Mouse (Mus musculus) intestine, embryonic 16.5 days (tissue): ENCODE results near the gene Reep3. TPM values are rescaled to one million over a fixed set of nuclear protein-coding genes. Genes with fewer than 3 reads are reported as not detected.

Experiments used
- ATAC-seq: fragments of 200-750 bp; cut with Nextera tagmentation; 2 replicates; pipeline ENCODE4 v1.8.0; 2017; ENCODE audit warnings: moderate TSS enrichment, moderate library complexity
- H3K27ac ChIP-seq: fragments of 300-500 bp; sonication (generic); 2 replicates; pipeline ENCODE4 v1.5.1; 2014; ENCODE audit warnings: mild to moderate bottlenecking, low read length
- H3K27me3 ChIP-seq: fragments of 300-500 bp; sonication (generic); replicated peaks from 2 replicates; pipeline ENCODE4 v1.6.1; 2014; ENCODE audit warnings: low read length, control low read depth, mixed read lengths; ENCODE audit not compliant: control insufficient read depth, insufficient read depth
- H3K36me3 ChIP-seq: fragments of 300-500 bp; sonication (generic); 2 replicates; pipeline ENCODE4 v1.6.1; 2014; ENCODE audit warnings: low read length, control low read depth; ENCODE audit not compliant: control insufficient read depth, insufficient read depth
- H3K4me1 ChIP-seq: fragments of 300-500 bp; sonication (generic); 2 replicates; pipeline ENCODE4 v1.6.1; 2014; ENCODE audit warnings: low read length, control low read depth, mixed read lengths; ENCODE audit not compliant: control insufficient read depth, insufficient read depth
- H3K4me2 ChIP-seq: fragments of 300-500 bp; sonication (generic); 2 replicates; pipeline ENCODE4 v1.6.1; 2014; ENCODE audit warnings: low read depth, low read length, control low read depth
- H3K4me3 ChIP-seq: fragments of 300-500 bp; sonication (generic); 2 replicates; pipeline ENCODE4 v1.5.1; 2014; ENCODE audit warnings: mild to moderate bottlenecking, low read length
- H3K9ac ChIP-seq: fragments of 300-500 bp; sonication (generic); 2 replicates; pipeline ENCODE4 v1.6.1; 2014; ENCODE audit warnings: low read depth, low read length
- H3K9me3 ChIP-seq: fragments of 300-500 bp; sonication (generic); 2 replicates; pipeline ENCODE4 v1.6.1; 2016; ENCODE audit warnings: low read length, control low read depth; ENCODE audit not compliant: control insufficient read depth
- WGBS: fragments of 180-500 bp; shearing (Covaris S2); extraction: QIAGEN DNeasy Blood & Tissue Kit; methylation state at CpG from one replicate; pipeline ENCODE4 v1.1.7; 2014; 5-methylcytosine and 5-hydroxymethylcytosine counted together
- polyA plus RNA-seq: library from polyadenylated mRNA; unstranded; fragments of >200 nt; fragmentation: Nextera tagmentation; extraction: Ambion mirVana; gene quantifications from 2 replicates; pipeline ENCODE4 v1.2.1, GENCODE M21; 2015

The Reep3 gene
- polyA plus RNA-seq, 1 experiment from 2014 or later, result 36.2 TPM

GRCm38 (mm10) chr10:67021494-67021893 lies 75.3 kb downstream of the Reep3 start:
- Histone ChIP-seq H3K4me3 (no peak overlapping the region), H3K27ac (no peak overlapping the region), H3K9me3 (no peaks in the 10 kb centered on the region), H3K36me3 (no peaks in the 10 kb centered on the region), H3K4me1 (peaks cover 20% of the 10 kb centered on the region), H3K27me3 (no peaks in the 10 kb centered on the region), H3K4me2 (no peak overlapping the region), H3K9ac (no peak overlapping the region)
- 77% methylated on average over 13 of the region's 13 CpGs for whole genome bisulfite sequencing
- no peak for ATAC-seq

DNA sequence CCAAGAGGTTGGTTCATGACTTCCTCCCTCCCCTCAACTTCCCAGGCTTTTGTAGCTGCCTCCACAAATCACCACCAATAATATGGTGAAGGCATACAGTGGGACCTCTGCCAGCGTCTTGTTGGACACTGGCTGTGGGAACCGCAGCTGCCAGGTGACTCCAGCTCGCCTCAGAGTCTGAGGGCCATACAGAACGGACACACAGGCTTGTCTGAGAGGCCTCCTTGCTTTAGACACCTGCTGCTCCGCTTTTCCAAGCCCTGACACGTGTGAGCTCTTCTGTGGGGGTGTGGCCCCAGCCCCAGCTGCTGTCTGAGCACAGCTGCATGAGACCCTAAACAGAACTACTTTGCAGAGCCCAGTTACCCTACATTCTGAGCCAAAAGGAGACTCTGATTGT lies 77.9 kb downstream of the Reep3 start:
- no peaks in the 10 kb centered on the region for H3K27me3 ChIP-seq
- 56% methylated on average over 6 of the region's 6 CpGs for WGBS
- H3K4me3 ChIP-seq, result no peak overlapping the region
- no peak overlapping the region for H3K9ac ChIP-seq
- ATAC-seq, result peak; percentile 31; the same call in 1 of the 2 replicates
- peaks cover 18% of the 10 kb centered on the region for H3K4me1 ChIP-seq
- no peaks in the 10 kb centered on the region for H3K9me3 ChIP-seq
- H3K4me2 ChIP-seq, result no peak overlapping the region
- no peaks in the 10 kb centered on the region for H3K36me3 ChIP-seq
- H3K27ac ChIP-seq, result no peak overlapping the region

GRCm38 (mm10) chr10:67017891-67018290 lies 78.9 kb downstream of the Reep3 start:
- H3K27ac ChIP-seq, result no peak overlapping the region
- H3K4me2 ChIP-seq, result no peak overlapping the region
- H3K9ac ChIP-seq, result no peak overlapping the region
- WGBS, result 77% methylated on average over 4 of the region's 4 CpGs
- ATAC-seq, result no peak
- H3K4me3 ChIP-seq, result no peak overlapping the region
- no peaks in the 10 kb centered on the region for H3K36me3 ChIP-seq
- H3K4me1 ChIP-seq, result peaks cover 18% of the 10 kb centered on the region
- H3K27me3 ChIP-seq, result no peaks in the 10 kb centered on the region
- no peaks in the 10 kb centered on the region for H3K9me3 ChIP-seq

GRCm38 (mm10) chr10:67017315-67017714 lies 79.4 kb downstream of the Reep3 start:
- Histone ChIP-seq H3K27ac (peak overlapping the region; percentile 38; the same call in 1 of the 2 replicates), H3K36me3 (no peaks in the 10 kb centered on the region), H3K9ac (no peak overlapping the region), H3K27me3 (no peaks in the 10 kb centered on the region), H3K9me3 (no peaks in the 10 kb centered on the region), H3K4me3 (no peak overlapping the region), H3K4me2 (no peak overlapping the region), H3K4me1 (peaks cover 18% of the 10 kb centered on the region)
- WGBS, result 66% methylated on average over 2 of the region's 2 CpGs
- ATAC-seq, result no peak

DNA sequence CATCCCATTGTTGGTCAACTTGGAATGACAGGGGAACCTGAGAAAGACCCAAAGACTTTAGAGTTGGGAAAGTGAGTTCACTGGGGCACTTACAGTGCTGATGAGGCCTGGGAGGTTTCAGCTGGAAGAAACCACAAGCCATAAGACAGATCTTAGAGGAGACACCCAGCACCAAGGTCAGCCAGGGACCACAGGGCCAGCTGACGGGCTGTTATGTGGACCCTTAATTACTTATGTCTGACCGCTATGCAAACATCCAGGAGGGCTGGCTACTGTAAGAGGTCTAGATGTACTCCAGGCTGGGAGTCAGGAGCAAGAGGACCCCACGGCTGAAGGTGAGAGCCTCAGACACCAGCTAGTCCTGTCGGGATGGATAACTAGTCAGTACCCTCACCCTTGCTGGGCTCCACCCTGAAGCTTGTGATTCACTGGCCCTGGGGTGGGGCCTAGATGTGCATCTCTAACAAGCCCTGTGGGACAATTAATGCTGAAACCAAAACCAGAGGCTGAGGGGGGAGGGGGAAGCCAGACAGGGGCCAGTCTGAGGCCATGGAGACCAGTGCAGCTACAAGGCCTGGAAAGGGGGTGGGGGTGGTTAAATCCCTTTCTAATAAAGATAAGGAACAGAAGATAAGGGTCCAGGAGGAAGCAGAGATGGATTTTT lies 80.0 kb downstream of the Reep3 start:
- Histone ChIP-seq H3K27ac (peak overlapping the region; percentile 51; the same call in 1 of the 2 replicates), H3K9me3 (no peaks in the 10 kb centered on the region), H3K4me3 (no peak overlapping the region), H3K36me3 (no peaks in the 10 kb centered on the region), H3K27me3 (no peaks in the 10 kb centered on the region), H3K4me2 (no peak overlapping the region), H3K9ac (no peak overlapping the region), H3K4me1 (peaks cover 18% of the 10 kb centered on the region)
- ATAC-seq, result peak; percentile 84
- WGBS, result 55% methylated on average over 4 of the region's 4 CpGs

GRCm38 (mm10) chr10:67014746-67015145 lies 82.0 kb downstream of the Reep3 start:
- WGBS, result 92% methylated on average over 12 of the region's 12 CpGs
- Histone ChIP-seq H3K4me3 (no peak overlapping the region), H3K27me3 (no peaks in the 10 kb centered on the region), H3K4me1 (peaks cover 16% of the 10 kb centered on the region), H3K9me3 (no peaks in the 10 kb centered on the region), H3K4me2 (no peak overlapping the region), H3K9ac (no peak overlapping the region), H3K36me3 (no peaks in the 10 kb centered on the region), H3K27ac (no peak overlapping the region)
- no peak for ATAC-seq

GRCm38 (mm10) chr10:67010521-67010920 lies 86.2 kb downstream of the Reep3 start:
- no peak overlapping the region for H3K4me2 ChIP-seq
- no peak overlapping the region for H3K27ac ChIP-seq
- no peaks in the 10 kb centered on the region for H3K36me3 ChIP-seq
- ATAC-seq, result no peak
- no peaks in the 10 kb centered on the region for H3K27me3 ChIP-seq
- 91% methylated on average over 12 of the region's 12 CpGs for WGBS
- H3K9me3 ChIP-seq, result no peaks in the 10 kb centered on the region
- H3K4me1 ChIP-seq, result no peaks in the 10 kb centered on the region
- H3K9ac ChIP-seq, result no peak overlapping the region
- H3K4me3 ChIP-seq, result no peak overlapping the region

- WGBS, result 4% methylated on average over 12 of the region's 12 CpGs
- H3K9me3 ChIP-seq, result no peaks in the 10 kb centered on the region
- H3K9ac ChIP-seq, result peak overlapping the region; percentile 66
- H3K4me1 ChIP-seq, result peaks cover 14% of the 10 kb centered on the region
- H3K27ac ChIP-seq, result peak overlapping the region; percentile 92
- no peaks in the 10 kb centered on the region for H3K36me3 ChIP-seq
- no peaks in the 10 kb centered on the region for H3K27me3 ChIP-seq
- H3K4me2 ChIP-seq, result peak overlapping the region; percentile 68
- H3K4me3 ChIP-seq, result peak overlapping the region; percentile 42
- peak; percentile 5; the same call in 1 of the 2 replicates for ATAC-seq
These were observed 92.2 kb downstream of the Reep3 start for GRCm38 (mm10) chr10:67004527-67005042.

- H3K4me1 ChIP-seq, result peaks cover 14% of the 10 kb centered on the region
- peak overlapping the region; percentile 68 for H3K4me2 ChIP-seq
- peak overlapping the region; percentile 92 for H3K27ac ChIP-seq
- H3K27me3 ChIP-seq, result no peaks in the 10 kb centered on the region
- ATAC-seq, result peak; percentile 83
- under 1% methylated on average over 22 of the region's 22 CpGs for WGBS
- peak overlapping the region; percentile 66 for H3K9ac ChIP-seq
- no peaks in the 10 kb centered on the region for H3K36me3 ChIP-seq
- H3K9me3 ChIP-seq, result no peaks in the 10 kb centered on the region
- H3K4me3 ChIP-seq, result peak overlapping the region; percentile 42
These were observed 92.8 kb downstream of the Reep3 start for GRCm38 (mm10) chr10:67003743-67004526.
